Mouse (Mus musculus) liver, embryonic 14.5 days (tissue): ENCODE measurements at regions not wholly inside any gene's neighbourhood (a gene's known extent, or its start where the extent isn't known, plus 50 kb on each side); places are given as distances from the start of the nearest gene placed in this dataset.

Experiments
- ATAC-seq: fragments of 200-750 bp; cut with Nextera tagmentation; 2 replicates; pipeline ENCODE4 v1.8.0; 2017; ENCODE audit warnings: moderate number of reproducible peaks, mild to moderate bottlenecking, moderate library complexity; ENCODE audit not compliant: insufficient read depth
- DNase-seq, 3 experiments: peaks; one replicate each; pipeline ENCODE4 v3.0.0-alpha.2; 2012 to 2013; ENCODE audit warnings: low read depth in 3 of 3, low spot score in 3 of 3
- H3K27ac ChIP-seq: fragments of 300-500 bp; sonication (generic); 2 replicates; pipeline ENCODE4 v1.5.1; 2014; ENCODE audit warnings: moderate library complexity, mild to moderate bottlenecking, control low read depth, inconsistent platforms
- H3K27me3 ChIP-seq: fragments of 300-500 bp; sonication (generic); 2 replicates; pipeline ENCODE4 v1.6.1; 2014; ENCODE audit warnings: mild to moderate bottlenecking, low read length, moderate library complexity; ENCODE audit not compliant: control insufficient read depth, insufficient read depth
- H3K36me3 ChIP-seq: fragments of 300-500 bp; sonication (generic); replicated peaks from 2 replicates; pipeline ENCODE4 v1.6.1; 2014; ENCODE audit warnings: low read depth; ENCODE audit not compliant: control insufficient read depth, insufficient read depth
- H3K4me1 ChIP-seq, 2 experiments: fragments of 200-500 bp in 1 of 2; fragments of 300-500 bp in 1 of 2; sonication (generic) in 1 of 2; replicated peaks; 2 replicates each; pipeline ENCODE4 v1.6.1; 2012 to 2014; ENCODE audit warnings: antibody characterized with exemption in 1 of 2, inconsistent platforms in 1 of 2, low read length in 1 of 2; ENCODE audit not compliant: control insufficient read depth in 2 of 2, insufficient read depth in 2 of 2
- H3K4me2 ChIP-seq: fragments of 300-500 bp; sonication (generic); 2 replicates; pipeline ENCODE4 v1.6.1; 2014; ENCODE audit warnings: low read depth, mild to moderate bottlenecking, control low read depth, moderate library complexity
- H3K4me3 ChIP-seq, 2 experiments: fragments of 200-500 bp in 1 of 2; fragments of 300-500 bp in 1 of 2; sonication (generic) in 1 of 2; 2 replicates each; pipeline ENCODE4 v1.5.1; 2012 to 2014; ENCODE audit warnings: low read depth in 2 of 2, low read length in 2 of 2, mild to moderate bottlenecking in 2 of 2, control low read depth in 1 of 2, inconsistent platforms in 1 of 2, moderate library complexity in 1 of 2; ENCODE audit not compliant: insufficient read depth in 1 of 2
- H3K9ac ChIP-seq: fragments of 300-500 bp; sonication (generic); replicated peaks from 2 replicates; pipeline ENCODE4 v1.6.1; 2014; ENCODE audit warnings: mild to moderate bottlenecking, control low read depth, moderate library complexity
- H3K9me3 ChIP-seq: fragments of 300-500 bp; sonication (generic); 2 replicates; pipeline ENCODE4 v1.6.1; 2016; ENCODE audit warnings: low read length, mixed read lengths; ENCODE audit not compliant: control insufficient read depth
- CTCF ChIP-seq: IDR thresholded peaks from 2 replicates; pipeline ENCODE4 v1.5.1; 2016; ENCODE audit warnings: antibody characterized with exemption, low read depth, control low read depth
- EP300 ChIP-seq: IDR thresholded peaks from 2 replicates; pipeline ENCODE4 v1.6.1; 2016; ENCODE audit warnings: antibody characterized with exemption, low read depth
- WGBS: fragments of 180-500 bp; shearing (Covaris S2); extraction: QIAGEN DNeasy Blood & Tissue Kit; methylation state at CpG from one replicate; pipeline ENCODE4 v1.1.7; 2014; ENCODE audit not compliant: insufficient replicate concordance; 5-methylcytosine and 5-hydroxymethylcytosine counted together

DNA sequence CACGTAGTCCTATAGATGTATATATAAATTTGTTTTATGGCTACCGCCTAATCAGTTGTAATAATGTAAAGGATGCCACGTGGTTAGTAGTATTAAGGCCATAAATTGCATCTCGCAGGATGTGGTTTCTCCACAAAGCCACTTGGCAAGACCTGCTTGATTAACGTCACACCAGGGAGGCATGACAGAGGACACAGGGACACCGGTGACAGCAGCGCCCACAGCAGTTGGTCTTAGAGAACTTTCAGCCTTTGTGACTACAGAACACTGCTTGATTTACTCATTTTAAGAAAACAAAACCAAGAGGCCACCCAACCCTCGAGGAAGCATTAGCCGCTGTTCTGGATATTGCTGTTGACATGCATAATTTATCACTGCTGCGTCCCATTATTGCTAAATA is 113.2 kb upstream of the Magi3 start:
- DNase-seq (no peak), ATAC-seq (no peak)
- Histone ChIP-seq H3K36me3 (no peaks in the 10 kb centered on the region), H3K4me2 (no peak overlapping the region), H3K9ac (no peak overlapping the region), H3K4me3 (no peak overlapping the region), H3K9me3 (no peaks in the 10 kb centered on the region), H3K27me3 (no peaks in the 10 kb centered on the region), H3K4me1 (no peaks in the 10 kb centered on the region), H3K27ac (no peak overlapping the region)
- TF ChIP-seq EP300 (no peak), CTCF (no peak)
- 52% methylated on average over 10 of the region's 10 CpGs for WGBS

DNA sequence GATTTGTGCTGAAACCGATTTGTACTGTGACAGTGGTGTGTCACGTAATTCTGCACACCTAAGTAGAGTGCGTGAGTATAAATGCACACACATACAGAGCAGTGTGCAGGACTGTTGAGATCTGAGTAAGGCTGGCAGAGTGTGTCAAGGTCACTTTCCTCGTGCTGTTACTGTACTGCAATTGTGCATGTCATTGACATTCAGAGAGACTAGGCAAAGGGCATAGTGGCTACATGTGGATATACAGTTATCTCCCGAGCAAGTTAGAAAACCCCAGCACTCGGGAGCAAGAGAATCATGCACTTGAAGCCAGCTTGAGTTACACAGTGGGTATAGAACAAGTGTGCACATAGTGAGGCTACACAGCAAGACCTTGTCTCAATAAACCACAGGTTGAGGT is 110.5 kb upstream of the Magi3 start:
- peaks cover 6 to 9% of the 10 kb centered on the region in 2 experiments; a peak in 3 of 4 replicates for H3K4me1 ChIP-seq
- H3K4me3 ChIP-seq, result no peak overlapping the region
- H3K9me3 ChIP-seq, result no peaks in the 10 kb centered on the region
- no peak overlapping the region for H3K27ac ChIP-seq
- WGBS, result 65% methylated on average over 6 of the region's 6 CpGs
- no peaks in the 10 kb centered on the region for H3K27me3 ChIP-seq
- no peak overlapping the region for H3K4me2 ChIP-seq
- no peak for ATAC-seq
- no peak overlapping the region for H3K9ac ChIP-seq
- no peak for DNase-seq
- TF ChIP-seq EP300 (no peak), CTCF (no peak)
- H3K36me3 ChIP-seq, result no peaks in the 10 kb centered on the region

- no peak overlapping the region for H3K4me2 ChIP-seq
- H3K4me3 ChIP-seq, result no peak overlapping the region
- no peaks in the 10 kb centered on the region for H3K9me3 ChIP-seq
- peaks cover 6 to 12% of the 10 kb centered on the region in 2 experiments; a peak in 3 of 4 replicates for H3K4me1 ChIP-seq
- no peaks in the 10 kb centered on the region for H3K36me3 ChIP-seq
- 44% methylated on average over 1 of the region's 1 CpGs for WGBS
- ATAC-seq (peak; percentile 63; the same call in 1 of the 2 replicates), DNase-seq (peak in 1 of 3 experiments; percentile 23)
- TF ChIP-seq CTCF, result no peak
- TF ChIP-seq EP300, result peak; percentile 45
- no peaks in the 10 kb centered on the region for H3K27me3 ChIP-seq
- no peak overlapping the region for H3K9ac ChIP-seq
- no peak overlapping the region for H3K27ac ChIP-seq
Observed at GRCm38 (mm10) chr3:104327829-104328228, 107.7 kb upstream of the Magi3 start.

GRCm38 (mm10) chr3:104327034-104327729 is 107.0 kb upstream of the Magi3 start:
- Histone ChIP-seq H3K9ac (no peak overlapping the region), H3K4me2 (peak overlapping the region; percentile 21; the same call in 1 of the 2 replicates), H3K27me3 (no peaks in the 10 kb centered on the region), H3K27ac (no peak overlapping the region), H3K36me3 (no peaks in the 10 kb centered on the region), H3K4me3 (no peak overlapping the region), H3K9me3 (no peaks in the 10 kb centered on the region), H3K4me1 (peaks cover 6 to 12% of the 10 kb centered on the region in 2 experiments; a peak in 3 of 4 replicates)
- peak; percentile 24 to 41 (median 30) for DNase-seq
- TF ChIP-seq EP300, result peak; percentile 61
- TF ChIP-seq CTCF, result no peak
- 42% methylated on average over 12 of the region's 12 CpGs for WGBS
- ATAC-seq, result peak; percentile 88

DNA sequence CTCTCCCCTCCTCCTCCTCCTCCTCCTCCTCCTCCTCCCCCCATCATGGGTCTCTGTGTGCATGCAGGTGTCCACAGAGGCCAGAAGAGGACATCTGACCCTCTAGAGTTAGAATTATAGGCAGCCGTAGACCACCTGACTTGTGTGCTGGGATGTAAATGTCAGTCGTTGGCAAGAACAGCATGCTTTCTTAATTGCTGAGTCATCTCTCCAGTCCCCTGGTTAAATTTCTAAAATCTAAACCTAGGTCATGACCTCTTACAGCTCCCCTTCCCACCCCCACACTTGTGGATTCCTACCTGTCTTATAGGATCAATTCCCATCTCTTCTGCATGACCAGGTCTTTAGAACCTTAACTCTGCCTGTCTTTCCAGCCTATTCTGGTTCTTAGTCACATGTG is 102.4 kb upstream of the Magi3 start:
- H3K4me3 ChIP-seq, result no peak overlapping the region
- no peak for TF ChIP-seq EP300
- TF ChIP-seq CTCF, result no peak

More for the DNA sequence above, 102.4 kb upstream of the Magi3 start:
- no peaks in the 10 kb centered on the region for H3K9me3 ChIP-seq
- 52% methylated on average over 2 of the region's 2 CpGs for WGBS
- H3K27ac ChIP-seq, result no peak overlapping the region
- no peak overlapping the region for H3K4me2 ChIP-seq
- no peak for ATAC-seq
- no peaks in the 10 kb centered on the region for H3K27me3 ChIP-seq
- H3K4me1 ChIP-seq, result peaks cover 6 to 22% of the 10 kb centered on the region in 2 experiments; a peak in 3 of 4 replicates
- no peaks in the 10 kb centered on the region for H3K36me3 ChIP-seq
- H3K9ac ChIP-seq, result no peak overlapping the region
- DNase-seq, result no peak
